Mouse (Mus musculus) erythroblast, adult 5-6 weeks (primary cell): ENCODE measurements around the gene Rbms3. TPM values are rescaled to one million over a fixed set of nuclear protein-coding genes. Genes with fewer than 3 reads are reported as not detected.

ENCODE experiments used
- ATAC-seq: replicated peaks from 2 replicates; pipeline ENCODE4 v1.8.0; 2016; ENCODE audit warnings: moderate number of reproducible peaks, mild to moderate bottlenecking, moderate TSS enrichment, inconsistent platforms; ENCODE audit not compliant: poor library complexity, low FRiP score, severe bottlenecking
- total RNA-seq, 2 experiments: library from RNA; stranded (forward) in 1 of 2; stranded (reverse) in 1 of 2; fragments of 150-400 nt in 1 of 2; fragments of 200-764, 138-1000 nt in 1 of 2; gene quantifications; 2 replicates each; pipeline versions ENCODE4 v1.2.3 to v1.2.4; 2015 to 2017; ENCODE audit warnings: low replicate concordance in 2 of 2

Rbms3 gene
- total RNA-seq, 2 experiments from 2014 or later = not detected

DNA sequence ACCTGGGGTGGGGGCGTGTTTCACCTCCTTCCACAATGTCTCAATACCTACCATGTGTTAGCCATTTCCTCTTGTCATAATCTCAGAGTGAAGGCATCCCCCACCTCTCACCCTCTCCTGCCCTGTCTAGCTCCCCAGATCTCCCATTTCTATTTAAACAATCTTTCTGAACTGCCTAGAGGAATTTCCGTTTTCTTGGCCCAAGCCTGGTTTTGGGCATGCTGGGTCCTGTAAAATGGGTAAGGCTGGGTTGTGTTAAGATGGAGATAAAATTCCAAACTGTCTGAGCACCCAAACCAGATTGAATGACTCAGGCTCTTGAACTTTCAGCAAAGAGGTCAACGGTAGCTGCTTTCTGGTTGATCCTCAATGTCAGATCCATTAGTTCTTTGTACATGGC, 608.2 kb downstream of the Rbms3 start:
- ATAC-seq = no peak

DNA sequence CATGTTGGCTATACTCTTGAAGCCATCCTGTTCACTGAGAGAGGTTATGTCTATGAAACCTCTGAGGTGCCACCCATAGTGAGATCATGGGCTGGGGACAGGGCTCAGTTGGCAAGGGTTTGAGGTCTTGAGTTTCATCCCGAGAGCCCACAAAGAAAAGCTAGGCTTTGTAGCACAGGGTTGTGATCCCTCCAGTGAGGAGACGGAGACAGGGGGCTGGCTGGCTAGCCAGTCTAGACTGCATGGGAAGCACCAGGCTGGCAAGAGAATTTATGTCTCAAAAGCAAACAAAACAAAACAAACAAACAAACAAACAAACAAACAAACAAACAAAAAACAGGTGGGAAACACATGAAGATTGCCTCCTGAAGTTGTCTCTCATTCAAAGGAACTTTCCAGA, 609.5 kb downstream of the Rbms3 start:
- ATAC-seq = no peak

DNA sequence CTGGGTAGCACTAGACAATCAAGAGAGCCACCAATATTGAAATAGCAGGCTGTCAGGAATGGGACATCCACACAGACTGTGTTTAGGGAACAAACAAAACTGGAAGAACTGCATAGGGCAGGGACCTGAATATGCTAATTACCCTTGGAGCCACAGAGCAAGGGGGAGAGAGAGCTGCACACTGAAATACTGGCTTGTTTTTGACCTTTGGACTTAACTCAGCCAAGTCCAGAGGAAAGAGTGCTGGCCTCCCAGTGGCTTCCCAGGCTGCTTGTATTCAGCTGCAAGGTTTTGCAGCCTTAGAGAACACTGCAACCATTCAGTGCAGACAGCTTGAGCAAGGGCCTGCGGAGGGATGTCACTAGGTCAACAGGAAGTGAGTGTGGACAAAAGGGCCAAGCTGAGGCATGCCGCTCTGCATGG, 611.0 kb downstream of the Rbms3 start:
- no peak for ATAC-seq

DNA sequence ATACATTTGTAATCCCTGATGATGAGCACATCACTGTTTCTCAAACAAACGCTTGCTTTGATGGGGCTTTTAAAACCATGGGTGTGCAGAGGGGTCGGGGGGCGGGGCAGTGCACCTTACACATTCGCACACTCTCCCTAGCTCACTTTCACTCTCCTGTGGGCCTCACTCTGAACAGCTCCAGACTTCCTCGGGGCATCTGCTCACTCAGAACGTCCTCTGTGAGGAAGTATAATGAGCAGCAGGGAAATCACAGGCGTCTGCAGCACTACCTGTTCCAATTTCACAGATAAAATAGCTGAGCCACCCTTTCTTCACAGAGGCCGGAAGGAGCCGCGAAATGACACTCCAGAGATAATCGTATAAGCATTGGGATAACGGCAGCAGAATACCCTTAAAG, 611.4 kb downstream of the Rbms3 start:
- no peak for ATAC-seq

DNA sequence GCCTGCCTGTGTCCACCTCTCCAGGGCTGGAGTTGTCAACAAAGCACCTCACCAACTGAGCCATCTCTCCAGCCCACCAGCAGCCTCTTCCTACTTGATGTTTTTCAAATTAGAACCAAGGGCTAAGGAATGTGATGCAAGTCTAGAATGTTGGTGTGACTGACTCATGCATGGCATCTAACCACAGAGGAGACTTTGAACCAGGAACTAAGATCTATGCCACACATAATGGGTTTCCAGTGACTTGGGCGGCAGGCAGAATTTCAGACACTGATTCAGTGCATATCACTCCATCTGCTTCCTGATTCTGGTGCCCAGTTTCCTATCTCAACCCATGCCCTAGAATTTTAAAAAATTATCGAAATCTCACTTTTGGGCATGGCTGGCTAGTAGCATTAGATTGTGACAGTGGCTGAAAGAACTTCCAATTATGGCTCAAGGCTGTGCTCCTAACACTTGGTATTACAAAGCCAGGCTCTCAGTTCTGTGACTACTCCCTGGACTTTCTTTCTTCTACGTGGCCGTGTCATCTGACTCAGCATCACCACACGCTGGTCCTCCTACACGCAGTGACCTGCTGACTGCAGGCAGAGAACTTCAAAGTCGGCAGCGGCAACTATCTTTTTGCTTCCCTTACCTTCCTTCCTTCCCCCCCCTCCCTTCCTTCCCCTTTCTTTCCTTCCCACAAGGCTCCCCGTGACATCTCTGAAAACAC, 613.0 kb downstream of the Rbms3 start:
- no peak for ATAC-seq

DNA sequence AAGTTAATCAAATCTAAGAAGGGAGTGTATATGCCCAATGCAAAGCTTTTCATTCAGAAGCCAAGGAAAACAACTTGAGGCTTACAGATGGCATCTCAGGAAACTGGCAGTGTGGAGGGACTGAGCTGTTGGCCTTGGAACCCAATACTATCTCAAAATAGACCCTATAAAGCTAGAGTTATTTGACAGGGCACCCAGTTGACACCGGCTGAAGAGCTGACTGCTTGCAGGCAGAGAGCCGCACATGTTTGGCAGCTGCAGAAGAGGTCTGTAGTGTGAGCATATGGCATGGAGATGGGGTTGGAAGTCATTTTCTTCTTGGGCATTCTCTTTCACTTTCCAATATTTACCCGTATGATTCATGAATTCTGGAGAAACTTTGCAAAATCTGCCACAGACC, 616.3 kb downstream of the Rbms3 start:
- no peak for ATAC-seq

DNA sequence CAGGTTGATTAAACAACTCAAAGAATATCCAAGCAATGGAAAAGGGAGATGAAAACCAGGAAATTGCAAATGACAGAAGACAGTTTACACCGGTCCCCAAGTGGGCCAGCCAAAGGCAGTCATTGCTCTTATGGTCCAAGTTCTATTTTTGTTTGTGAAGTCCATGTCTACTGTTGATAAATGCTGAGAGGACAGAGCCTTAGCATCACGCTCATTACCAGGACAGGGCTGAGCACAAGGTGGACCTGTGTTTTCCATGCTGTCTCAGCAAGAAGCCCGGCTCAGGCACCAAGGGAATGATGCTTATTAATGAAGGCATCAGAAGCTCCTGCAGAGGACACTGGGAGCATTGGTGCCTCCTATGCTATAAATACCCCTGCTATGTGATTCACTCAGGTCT, 618.9 kb downstream of the Rbms3 start:
- no peak for ATAC-seq

DNA sequence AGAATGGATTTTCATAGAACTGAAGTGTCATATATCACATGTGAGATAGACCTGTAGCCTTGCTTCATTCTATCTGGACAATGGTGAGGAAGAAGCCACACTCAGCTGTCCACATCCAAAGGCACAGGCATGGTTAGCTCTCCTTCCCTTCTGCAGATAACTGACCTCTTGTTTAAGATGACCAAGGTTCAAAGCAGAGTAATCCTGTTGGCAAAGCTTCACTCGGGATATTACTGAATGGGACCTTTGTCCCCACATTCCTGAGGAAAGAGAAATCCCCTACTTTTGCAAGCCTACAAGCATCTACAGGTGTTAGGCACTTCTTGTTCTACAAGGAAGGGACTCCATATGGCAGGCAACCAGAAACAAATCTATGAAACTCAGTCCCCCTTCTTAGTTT, 621.5 kb downstream of the Rbms3 start:
- no peak for ATAC-seq

DNA sequence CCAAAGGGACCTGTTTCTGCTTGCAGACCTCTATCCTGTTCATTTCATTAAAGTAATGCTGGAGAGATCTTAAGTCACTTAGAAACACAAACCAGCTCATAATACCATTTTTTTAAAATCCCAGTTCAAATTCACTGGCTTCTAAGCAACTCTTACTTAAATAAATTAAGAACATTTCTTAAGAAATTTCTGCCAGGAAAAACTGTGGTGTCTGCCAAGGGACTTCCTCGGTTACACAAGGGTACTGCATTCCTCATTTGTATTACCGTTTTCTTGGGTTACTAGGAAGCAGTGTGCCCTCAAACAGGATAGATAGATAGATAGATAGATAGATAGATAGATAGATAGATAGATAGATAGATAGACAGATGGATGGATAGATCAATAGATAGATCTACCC, 627.6 kb downstream of the Rbms3 start:
- ATAC-seq = no peak

DNA sequence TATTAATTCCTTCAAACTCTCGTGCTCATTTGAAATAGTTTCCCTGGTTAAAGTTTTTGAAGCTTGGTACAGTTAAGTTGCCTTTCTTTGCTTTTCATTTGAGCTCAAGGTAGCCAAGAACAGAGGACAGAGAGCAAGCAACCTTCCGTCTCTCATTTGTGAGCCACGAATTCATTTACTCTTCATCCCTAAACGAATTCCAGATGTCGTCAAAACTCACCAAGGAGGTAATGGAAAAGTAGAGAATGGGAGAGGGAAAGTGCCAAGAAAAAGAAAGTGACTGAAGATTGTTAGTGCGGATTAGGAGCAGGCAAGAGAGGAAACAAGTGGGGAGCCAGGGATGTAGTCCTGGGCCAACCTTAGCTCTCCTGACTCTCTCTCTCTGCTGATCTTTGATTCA, 630.5 kb downstream of the Rbms3 start:
- ATAC-seq = no peak

DNA sequence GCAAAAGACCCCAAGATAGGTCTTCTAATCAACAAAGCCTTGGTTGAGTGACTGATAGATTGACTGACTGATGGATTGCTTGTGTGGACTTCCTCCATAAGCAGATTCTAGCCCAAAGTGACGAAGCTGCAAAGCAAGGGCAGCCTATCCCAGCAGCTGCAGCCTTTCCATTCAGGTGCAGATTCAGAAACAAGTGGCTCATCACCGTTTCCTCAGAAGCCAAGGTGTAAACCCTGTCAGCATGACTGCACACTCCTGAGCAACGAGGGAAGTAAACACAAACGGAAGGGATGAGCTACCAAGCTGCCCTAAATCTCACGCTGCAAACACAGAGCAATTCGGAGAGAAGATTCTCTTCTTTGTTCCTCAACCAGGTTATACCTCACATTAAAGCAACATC, 639.4 kb downstream of the Rbms3 start:
- no peak for ATAC-seq

DNA sequence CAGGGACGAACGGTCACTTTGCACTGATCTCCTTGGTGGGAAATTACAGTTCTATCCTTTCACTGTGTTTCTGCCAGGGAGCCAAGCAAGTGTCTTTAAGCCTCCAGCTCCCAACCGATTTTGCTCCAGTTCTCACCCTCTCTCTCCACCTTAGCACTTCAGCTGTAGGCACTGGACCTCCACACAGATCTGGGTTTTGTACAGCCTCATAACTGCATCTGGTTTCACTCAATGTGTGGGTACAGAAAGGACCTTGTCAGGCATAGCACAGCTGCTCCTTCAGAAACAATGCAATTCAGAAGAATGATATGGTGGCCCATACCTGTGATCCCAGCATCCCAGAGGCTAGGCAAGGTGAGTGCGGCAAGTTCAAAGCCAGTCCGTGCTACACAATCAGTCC, 648.9 kb downstream of the Rbms3 start:
- no peak for ATAC-seq

DNA sequence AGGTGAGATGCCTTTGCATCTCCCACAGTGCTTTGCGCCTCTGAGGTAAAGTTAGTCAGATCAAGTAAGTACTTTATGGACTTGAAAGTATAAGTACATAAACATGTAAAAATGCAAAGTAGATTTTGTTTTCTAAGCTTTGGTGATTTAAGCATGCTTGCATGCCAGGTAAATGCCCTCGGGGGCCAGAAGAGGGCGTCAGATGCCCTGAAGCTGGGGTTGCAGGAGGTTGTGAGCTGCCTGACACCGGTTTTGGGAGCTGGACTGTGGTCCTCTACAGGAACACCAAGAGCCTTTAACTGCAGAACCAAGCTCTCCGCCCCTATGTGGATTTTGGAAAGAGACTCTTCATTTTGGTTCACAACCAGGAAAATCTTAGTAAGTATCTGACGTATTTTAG, 652.3 kb downstream of the Rbms3 start:
- no peak for ATAC-seq

DNA sequence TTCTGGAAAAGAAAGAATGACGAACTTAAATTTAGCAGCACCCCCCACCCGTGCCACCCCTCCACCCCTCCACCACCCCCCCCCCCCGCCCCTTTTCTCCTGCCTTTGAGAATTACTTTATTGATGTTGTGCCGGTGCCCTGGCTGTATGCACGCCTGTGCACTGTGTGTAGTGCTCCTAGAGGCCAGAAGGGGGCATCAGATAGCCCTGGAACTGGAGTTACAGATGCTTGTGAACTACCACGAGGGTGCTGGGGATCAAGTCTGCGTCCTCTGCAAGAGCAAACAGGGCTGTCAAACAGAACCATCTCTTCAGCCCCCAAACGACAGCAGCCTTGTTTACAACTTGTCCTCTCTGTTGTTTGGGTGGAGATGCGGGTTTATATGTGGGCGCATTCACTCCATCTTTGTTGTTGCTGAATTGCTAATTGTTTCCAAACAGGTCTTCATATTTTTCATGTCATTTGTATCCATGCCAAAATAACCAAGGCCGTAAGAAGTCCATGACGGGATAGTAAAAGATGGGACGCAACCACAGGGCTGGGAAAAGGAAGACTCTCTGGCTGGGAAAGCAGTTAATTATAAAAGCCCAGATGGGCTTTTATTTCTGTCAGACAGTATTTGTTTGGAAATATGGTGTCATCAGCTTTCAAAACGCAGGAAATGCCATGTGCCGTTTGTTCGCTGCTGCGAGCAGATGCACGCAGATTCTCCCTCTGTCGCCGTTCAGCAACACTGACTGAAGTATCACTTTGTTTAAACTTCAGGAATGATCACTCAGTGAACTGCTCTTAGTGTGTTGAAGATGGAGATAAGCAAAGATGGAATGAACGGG, 652.9 kb downstream of the Rbms3 start:
- ATAC-seq = no peak

DNA sequence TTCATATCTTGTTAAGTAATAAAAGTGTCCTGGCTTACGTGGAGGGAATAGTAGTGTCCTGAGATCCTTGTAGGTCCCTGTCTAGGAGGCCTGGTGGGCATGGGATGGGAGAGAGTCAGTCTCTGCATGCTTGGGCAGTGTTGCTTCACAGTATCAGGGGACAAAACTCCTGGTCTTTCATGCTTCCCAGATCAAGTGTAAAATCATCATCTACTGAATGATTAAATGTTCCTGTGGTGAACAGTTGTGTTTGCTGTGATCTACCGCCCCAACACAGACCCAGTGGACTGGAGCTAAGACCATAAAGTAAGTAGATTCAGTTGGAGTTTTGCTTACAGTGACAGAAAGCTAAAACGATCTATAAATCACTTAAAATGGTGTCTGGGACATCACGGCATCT, 654.4 kb downstream of the Rbms3 start:
- ATAC-seq = no peak

DNA sequence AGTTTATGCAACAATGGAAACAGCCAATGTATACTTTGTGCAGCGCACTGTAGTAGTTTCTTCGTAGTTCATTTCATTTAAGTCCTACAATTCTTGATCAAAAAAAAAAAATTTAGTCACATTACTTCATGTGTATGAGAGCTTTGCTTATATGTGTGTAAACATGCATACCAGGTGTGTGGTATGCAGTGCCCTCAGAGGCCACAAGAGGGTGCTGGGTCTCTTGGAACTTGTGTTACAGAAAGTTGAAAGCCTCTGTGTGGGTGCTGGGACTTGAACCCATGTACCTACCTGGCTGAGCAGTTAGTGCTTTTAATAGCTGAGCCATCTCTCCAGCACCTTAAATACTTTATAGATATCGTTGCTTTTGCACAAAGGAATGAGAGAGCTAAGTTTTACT, 655.6 kb downstream of the Rbms3 start:
- no peak for ATAC-seq

DNA sequence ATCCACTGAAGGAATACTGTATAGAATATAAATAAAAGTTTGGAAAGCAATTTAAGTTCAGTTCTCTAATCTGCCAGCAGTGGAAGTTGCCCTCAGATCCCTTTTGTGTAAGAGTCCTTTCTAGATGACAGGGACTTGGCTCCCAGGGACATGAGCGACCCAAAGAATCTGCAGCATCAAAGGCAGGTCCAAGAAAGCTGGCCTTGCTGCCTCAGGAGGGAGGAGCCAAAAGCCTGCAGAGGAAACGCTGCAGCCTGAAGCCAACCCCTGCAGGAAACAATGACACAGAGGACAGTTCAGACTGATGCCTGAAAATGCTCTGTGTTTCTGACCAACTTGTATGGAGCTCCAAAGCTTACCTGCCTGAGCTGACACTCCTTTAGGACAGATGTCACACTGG, 656.1 kb downstream of the Rbms3 start:
- no peak for ATAC-seq

DNA sequence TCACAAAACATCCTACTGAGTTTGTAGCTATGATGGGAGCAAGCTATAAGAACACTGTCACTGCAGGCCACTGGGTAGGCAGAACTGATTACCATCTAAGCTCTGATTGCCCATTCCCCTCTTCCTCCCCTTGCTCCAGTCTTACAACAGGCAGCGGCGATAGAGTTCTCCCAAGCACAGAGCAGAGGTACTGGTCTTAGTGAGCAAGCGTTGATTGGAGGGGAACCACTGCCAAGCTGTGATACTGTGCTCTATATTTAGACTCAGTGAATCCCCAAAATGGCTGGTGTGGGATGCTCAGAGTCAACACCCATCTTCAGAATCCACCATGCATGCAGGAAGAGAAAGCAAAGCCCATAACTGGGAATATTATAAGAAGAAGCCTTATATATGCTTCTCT, 662.4 kb downstream of the Rbms3 start:
- ATAC-seq = no peak

DNA sequence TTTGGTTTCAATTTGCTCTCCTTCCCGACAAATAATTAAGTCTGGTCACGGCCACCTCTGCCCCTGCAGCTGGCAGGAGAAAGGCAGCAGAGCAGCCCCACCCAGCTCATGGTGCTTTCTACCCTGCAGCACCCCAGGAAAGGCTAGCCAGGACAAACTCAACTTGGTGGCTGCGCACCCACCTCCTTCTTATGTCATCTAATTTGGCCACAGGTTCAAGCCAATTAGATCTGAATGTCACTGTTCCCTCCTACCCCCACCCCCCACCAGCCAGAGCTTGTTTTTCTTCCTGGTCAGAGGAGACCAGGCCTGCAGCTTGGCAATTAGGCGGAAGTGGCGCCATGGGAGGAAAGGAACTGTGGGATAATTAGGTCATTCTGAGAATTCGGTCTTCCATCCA, 664.0 kb downstream of the Rbms3 start:
- ATAC-seq = no peak

DNA sequence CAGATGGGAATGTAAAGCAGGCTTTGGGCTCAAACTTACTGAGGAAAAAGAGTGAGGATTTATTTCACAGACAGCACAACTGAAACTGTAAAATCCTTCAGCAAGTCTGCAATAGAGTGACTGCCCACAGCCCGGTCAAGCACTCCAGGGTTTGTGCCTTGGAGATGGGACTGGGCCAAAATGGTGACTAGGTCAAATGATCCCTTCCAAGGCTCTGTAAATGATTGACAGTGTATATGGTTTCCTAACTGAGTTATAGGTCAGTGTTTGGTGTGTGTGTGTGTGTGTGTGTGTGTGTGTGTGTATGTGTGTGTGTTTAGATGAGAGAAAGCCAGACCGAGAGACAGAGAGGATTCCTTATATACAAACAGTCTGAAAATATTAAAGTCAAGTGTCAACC, 673.6 kb downstream of the Rbms3 start:
- no peak for ATAC-seq

DNA sequence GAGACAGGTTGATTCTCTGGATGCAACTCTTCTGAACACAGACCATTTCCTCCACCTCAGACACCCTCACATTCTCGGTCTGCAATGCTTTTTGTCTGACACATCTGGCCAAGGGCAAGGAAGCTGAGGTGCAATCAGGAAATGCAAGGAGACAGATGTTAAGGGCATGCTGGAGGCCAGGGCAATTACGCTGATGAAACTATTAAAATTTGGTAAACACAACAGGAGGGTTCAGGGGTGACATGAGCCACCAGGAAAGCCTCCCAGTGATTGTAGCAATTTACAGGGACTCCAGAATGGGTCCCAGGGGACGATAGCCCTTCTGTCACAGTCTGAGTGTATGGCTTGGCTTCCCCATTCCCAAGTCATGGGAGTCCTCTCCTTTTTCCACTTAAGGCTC, 681.5 kb downstream of the Rbms3 start:
- no peak for ATAC-seq

DNA sequence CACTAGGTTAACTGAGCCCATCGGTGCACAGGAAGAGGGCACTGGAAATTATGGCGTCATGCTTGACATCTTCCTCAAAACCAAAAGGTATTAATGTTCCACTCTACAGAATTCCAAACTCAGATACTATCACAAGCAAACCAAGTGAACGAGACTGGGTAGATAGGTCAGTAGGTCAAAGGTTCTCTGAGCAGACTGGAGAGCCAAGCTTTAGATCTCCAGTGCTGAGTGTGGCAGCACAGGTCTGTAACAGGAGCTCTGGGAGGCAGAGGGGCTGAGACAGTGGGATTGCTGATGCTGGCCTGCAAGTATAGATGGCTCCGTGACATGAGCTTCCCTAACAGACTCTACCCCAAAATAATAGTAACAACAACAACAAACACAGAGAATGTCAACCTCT, 682.3 kb downstream of the Rbms3 start:
- ATAC-seq = no peak
